Mouse (Mus musculus): ENCODE results near the gene Rnf135. TPM values are rescaled to one million over a fixed set of nuclear protein-coding genes. Genes with fewer than 3 reads are reported as not detected.
"Not testable (repeated sequence)": the region's sequence is repeated elsewhere in the genome, so short reads cannot be mapped to it uniquely, and the experiment has no call there.

The Rnf135 gene
- polyA plus RNA-seq, 1 experiment from 2014 or later: 3.8 TPM

- not testable (repeated sequence) for H3K9me3 ChIP-seq (ENCODE audit: control insufficient read depth, low read length); H3K4me3 ChIP-seq (ENCODE audit: low read depth, low read length); DNase-seq (ENCODE audit: low spot score); H3K36me3 ChIP-seq (ENCODE audit: control insufficient read depth, insufficient read depth, low read length); H3K9ac ChIP-seq (ENCODE audit: low read depth, low read length); H3K27me3 ChIP-seq (ENCODE audit: control insufficient read depth, insufficient read depth, low read length); ATAC-seq (ENCODE audit: low FRiP score); H3K4me1 ChIP-seq (replicated peaks; ENCODE audit: control insufficient read depth, insufficient read depth, low read length); H3K4me2 ChIP-seq (replicated peaks; ENCODE audit: low read depth, low read length); H3K27ac ChIP-seq (ENCODE audit: low read depth, low read length)
- WGBS: 91% methylated on average over 3 of the region's 5 CpGs
Observed at GRCm38 (mm10) chr11:80230066-80230465, 46.4 kb downstream of the Rnf135 start.

GRCm38 (mm10) chr11:80237278-80237677 is 53.6 kb downstream of the Rnf135 start:
- Histone ChIP-seq H3K4me3 (ENCODE audit: low read depth, low read length) (no peak overlapping the region), H3K4me1 (replicated peaks; ENCODE audit: control insufficient read depth, insufficient read depth, low read length) (no peaks in the 10 kb centered on the region), H3K27me3 (ENCODE audit: control insufficient read depth, insufficient read depth, low read length) (no peaks in the 10 kb centered on the region), H3K36me3 (ENCODE audit: control insufficient read depth, insufficient read depth, low read length) (no peaks in the 10 kb centered on the region; the same call in 1 of the 2 replicates), H3K9ac (ENCODE audit: low read depth, low read length) (no peak overlapping the region), H3K4me2 (replicated peaks; ENCODE audit: low read depth, low read length) (no peak overlapping the region), H3K27ac (ENCODE audit: low read depth, low read length) (no peak overlapping the region), H3K9me3 (ENCODE audit: control insufficient read depth, low read length) (no peaks in the 10 kb centered on the region)
- ATAC-seq (ENCODE audit: low FRiP score): no peak
- DNase-seq (ENCODE audit: low spot score): no peak
- 89% methylated on average over 3 of the region's 3 CpGs for WGBS

- Histone ChIP-seq H3K27me3 (ENCODE audit: control insufficient read depth, insufficient read depth, low read length) (no peaks in the 10 kb centered on the region), H3K4me1 (replicated peaks; ENCODE audit: control insufficient read depth, insufficient read depth, low read length) (no peaks in the 10 kb centered on the region), H3K9me3 (ENCODE audit: control insufficient read depth, low read length) (no peaks in the 10 kb centered on the region), H3K9ac (ENCODE audit: low read depth, low read length) (no peak overlapping the region), H3K36me3 (ENCODE audit: control insufficient read depth, insufficient read depth, low read length) (no peaks in the 10 kb centered on the region; the same call in 1 of the 2 replicates), H3K4me2 (replicated peaks; ENCODE audit: low read depth, low read length) (no peak overlapping the region), H3K4me3 (ENCODE audit: low read depth, low read length) (no peak overlapping the region), H3K27ac (ENCODE audit: low read depth, low read length) (no peak overlapping the region)
- ATAC-seq (ENCODE audit: low FRiP score) (no peak), DNase-seq (ENCODE audit: low spot score) (no peak)
- 94% methylated on average over 4 of the region's 4 CpGs for WGBS
Observed at GRCm38 (mm10) chr11:80238306-80238705, 54.7 kb downstream of the Rnf135 start.

GRCm38 (mm10) chr11:80247026-80247425 is 63.4 kb downstream of the Rnf135 start:
- ATAC-seq (ENCODE audit: low FRiP score) (no peak), DNase-seq (ENCODE audit: low spot score) (no peak)
- Histone ChIP-seq H3K4me3 (ENCODE audit: low read depth, low read length) (no peak overlapping the region), H3K27ac (ENCODE audit: low read depth, low read length) (no peak overlapping the region), H3K9me3 (ENCODE audit: control insufficient read depth, low read length) (no peaks in the 10 kb centered on the region), H3K36me3 (ENCODE audit: control insufficient read depth, insufficient read depth, low read length) (peaks cover 5% of the 10 kb centered on the region), H3K4me2 (replicated peaks; ENCODE audit: low read depth, low read length) (no peak overlapping the region), H3K27me3 (ENCODE audit: control insufficient read depth, insufficient read depth, low read length) (no peaks in the 10 kb centered on the region), H3K9ac (ENCODE audit: low read depth, low read length) (no peak overlapping the region), H3K4me1 (replicated peaks; ENCODE audit: control insufficient read depth, insufficient read depth, low read length) (no peaks in the 10 kb centered on the region)

- Histone ChIP-seq H3K36me3 (ENCODE audit: control insufficient read depth, insufficient read depth, low read length) (peaks cover 5% of the 10 kb centered on the region), H3K4me3 (ENCODE audit: low read depth, low read length) (no peak overlapping the region), H3K27me3 (ENCODE audit: control insufficient read depth, insufficient read depth, low read length) (no peaks in the 10 kb centered on the region), H3K4me2 (replicated peaks; ENCODE audit: low read depth, low read length) (no peak overlapping the region), H3K9ac (ENCODE audit: low read depth, low read length) (no peak overlapping the region), H3K9me3 (ENCODE audit: control insufficient read depth, low read length) (no peaks in the 10 kb centered on the region), H3K4me1 (replicated peaks; ENCODE audit: control insufficient read depth, insufficient read depth, low read length) (no peaks in the 10 kb centered on the region), H3K27ac (ENCODE audit: low read depth, low read length) (no peak overlapping the region)
- 93% methylated on average over 3 of the region's 3 CpGs for WGBS
- no peak for DNase-seq (ENCODE audit: low spot score)
- no peak for ATAC-seq (ENCODE audit: low FRiP score)
Observed at GRCm38 (mm10) chr11:80248531-80248930, 64.9 kb downstream of the Rnf135 start.

Other genes starting within 250 kb of the Rnf135 start
- gene Utp6, start 221.5 kb upstream of the Rnf135 start, polyA plus RNA-seq (2014; fragmentation: Nextera tagmentation; extraction: Ambion mirVana): 84.5 and 87.5 TPM in 2 replicates
- 26.1 and 36.1 TPM in 2 replicates for gene Suz12, start 190.7 kb upstream of the Rnf135 start, polyA plus RNA-seq (2014; fragmentation: Nextera tagmentation; extraction: Ambion mirVana)
- gene Crlf3, start 102.9 kb upstream of the Rnf135 start, polyA plus RNA-seq (2014; fragmentation: Nextera tagmentation; extraction: Ambion mirVana): 27.0 and 27.9 TPM in 2 replicates
- gene Atad5, start 94.5 kb upstream of the Rnf135 start, polyA plus RNA-seq (2014; fragmentation: Nextera tagmentation; extraction: Ambion mirVana): 14.7 and 17.7 TPM in 2 replicates
- 29.4 and 34.6 TPM in 2 replicates for gene Tefm, start 41.7 kb upstream of the Rnf135 start, polyA plus RNA-seq (2014; fragmentation: Nextera tagmentation; extraction: Ambion mirVana)
- 1.1 and 1.4 TPM in 2 replicates for gene Adap2, start 29.7 kb upstream of the Rnf135 start, polyA plus RNA-seq (2014; fragmentation: Nextera tagmentation; extraction: Ambion mirVana)
- 73.8 and 74.9 TPM in 2 replicates for gene Rhot1, start 25.2 kb downstream of the Rnf135 start, polyA plus RNA-seq (2014; fragmentation: Nextera tagmentation; extraction: Ambion mirVana)
- gene Rhbdl3, start 117.1 kb downstream of the Rnf135 start, polyA plus RNA-seq (2014; fragmentation: Nextera tagmentation; extraction: Ambion mirVana): 13.4 and 16.4 TPM in 2 replicates
- 24.9 and 25.2 TPM in 2 replicates for gene 5730455P16Rik, start 194.2 kb downstream of the Rnf135 start, polyA plus RNA-seq (2014; fragmentation: Nextera tagmentation; extraction: Ambion mirVana)
- gene Zfp207, start 199.4 kb downstream of the Rnf135 start, polyA plus RNA-seq (2014; fragmentation: Nextera tagmentation; extraction: Ambion mirVana): 332 and 351 TPM in 2 replicates
- 354 and 383 TPM in 2 replicates for gene Psmd11, start 244.8 kb downstream of the Rnf135 start, polyA plus RNA-seq (2014; fragmentation: Nextera tagmentation; extraction: Ambion mirVana)

Measured in hindbrain, embryonic 11.5 days (tissue).